Mouse (Mus musculus) liver, embryonic 16.5 days (tissue): ENCODE measurements around the gene Atg10. TPM values are rescaled to one million over a fixed set of nuclear protein-coding genes. Genes with fewer than 3 reads are reported as not detected.

Experiments
- ATAC-seq: fragments of 200-750 bp; cut with Nextera tagmentation; 2 replicates; pipeline ENCODE4 v1.8.0; 2017; ENCODE audit warnings: low read depth, mild to moderate bottlenecking, moderate number of reproducible peaks, moderate library complexity
- H3K27ac ChIP-seq: fragments of 300-500 bp; sonication (generic); 2 replicates; pipeline ENCODE4 v1.5.1; 2014; ENCODE audit warnings: mild to moderate bottlenecking, low read length
- H3K27me3 ChIP-seq: fragments of 300-500 bp; sonication (generic); 2 replicates; pipeline ENCODE4 v1.6.1; 2014; ENCODE audit warnings: low read depth, low read length, mixed read lengths; ENCODE audit not compliant: control insufficient read depth, insufficient read depth
- H3K36me3 ChIP-seq: fragments of 300-500 bp; sonication (generic); 2 replicates; pipeline ENCODE4 v1.6.1; 2014; ENCODE audit warnings: mild to moderate bottlenecking; ENCODE audit not compliant: control insufficient read depth, insufficient read depth
- H3K4me1 ChIP-seq: fragments of 300-500 bp; sonication (generic); 2 replicates; pipeline ENCODE4 v1.6.1; 2014; ENCODE audit warnings: low read depth, low read length, mixed read lengths; ENCODE audit not compliant: control insufficient read depth
- H3K4me2 ChIP-seq: fragments of 300-500 bp; sonication (generic); 2 replicates; pipeline ENCODE4 v1.6.1; 2014; ENCODE audit warnings: low read depth, low read length, mixed read lengths
- H3K4me3 ChIP-seq: fragments of 300-500 bp; sonication (generic); 2 replicates; pipeline ENCODE4 v1.5.1; 2014; ENCODE audit warnings: low read depth, mild to moderate bottlenecking, low read length
- H3K9ac ChIP-seq: fragments of 300-500 bp; sonication (generic); 2 replicates; pipeline ENCODE4 v1.6.1; 2014; ENCODE audit warnings: low read depth, low read length
- H3K9me3 ChIP-seq: fragments of 300-500 bp; sonication (generic); replicated peaks from 2 replicates; pipeline ENCODE4 v1.6.1; 2016; ENCODE audit warnings: low read length; ENCODE audit not compliant: control insufficient read depth
- WGBS: fragments of 180-500 bp; shearing (Covaris S2); extraction: QIAGEN DNeasy Blood & Tissue Kit; methylation state at CpG from one replicate; pipeline ENCODE4 v1.1.7; 2014; ENCODE audit not compliant: insufficient replicate concordance; 5-methylcytosine and 5-hydroxymethylcytosine counted together
- polyA plus RNA-seq: library from polyadenylated mRNA; unstranded; fragments of >200 nt; fragmentation: Nextera tagmentation; extraction: Ambion mirVana; gene quantifications from 2 replicates; pipeline ENCODE4 v1.2.1, GENCODE M21; 2015

Atg10 gene
- polyA plus RNA-seq, 1 experiment from 2014 or later, result 2.7 TPM

DNA sequence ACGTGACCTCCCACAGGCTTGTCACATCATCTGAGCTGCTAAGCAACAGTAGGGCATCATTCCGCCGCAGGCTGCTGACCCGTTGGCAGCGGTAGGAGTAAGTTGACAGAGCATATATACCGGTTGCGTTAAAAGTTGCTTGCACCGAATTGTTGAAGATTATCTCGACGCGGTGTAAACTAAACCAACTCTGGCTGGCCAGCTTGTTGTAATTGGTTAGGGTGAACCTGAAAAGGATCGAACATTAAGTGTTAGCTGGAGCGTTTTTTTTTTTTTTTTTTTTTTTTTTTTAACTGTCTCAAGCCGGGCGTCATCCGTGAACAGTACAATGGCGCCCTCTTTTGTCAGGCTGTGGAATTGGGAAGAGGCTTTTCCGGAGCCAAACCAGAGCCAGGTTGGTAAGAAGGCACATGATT, 337.2 kb downstream of the Atg10 start:
- H3K4me3 ChIP-seq, result peak overlapping the region; percentile 54
- H3K9ac ChIP-seq, result peak overlapping the region; percentile 19; the same call in 1 of the 2 replicates
- peak; percentile 39 for ATAC-seq
- H3K27ac ChIP-seq, result no peak overlapping the region
- H3K9me3 ChIP-seq, result no peaks in the 10 kb centered on the region
- H3K4me1 ChIP-seq, result peaks cover 6% of the 10 kb centered on the region
- H3K36me3 ChIP-seq, result no peaks in the 10 kb centered on the region
- under 1% methylated on average over 18 of the region's 18 CpGs for WGBS
- H3K27me3 ChIP-seq, result no peaks in the 10 kb centered on the region
- peak overlapping the region; percentile 68 for H3K4me2 ChIP-seq

DNA sequence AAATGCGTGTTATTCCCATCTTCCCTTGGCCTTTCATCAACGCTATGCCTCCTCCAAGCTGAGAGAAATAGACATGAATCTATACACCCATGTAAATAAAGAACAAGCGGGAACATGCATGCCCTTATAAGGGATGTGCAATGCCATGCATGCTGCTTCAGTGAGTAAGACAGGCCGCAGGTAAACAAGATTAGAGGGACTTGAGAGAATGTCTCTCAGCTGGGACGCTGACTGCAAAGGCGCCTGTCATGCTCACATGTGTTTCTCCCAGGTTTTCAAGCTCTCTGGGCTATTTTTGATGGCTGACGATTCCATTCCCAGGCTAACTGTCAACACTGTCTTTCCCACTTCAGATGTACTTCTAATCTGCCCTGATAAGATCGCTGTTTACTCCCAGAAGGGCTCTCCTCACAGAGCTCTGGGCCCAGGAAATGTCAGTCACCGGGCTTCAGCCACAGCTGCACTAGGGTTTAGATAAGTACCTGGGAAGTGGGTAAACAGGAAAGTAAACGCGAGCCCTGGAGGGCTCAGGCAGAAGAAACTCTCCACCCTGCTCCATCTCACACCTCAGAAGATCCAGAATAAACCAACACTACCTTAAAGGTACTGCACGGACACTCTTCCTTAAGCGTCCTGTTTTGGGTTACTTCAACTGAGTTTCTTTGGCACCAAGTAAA, 337.8 kb downstream of the Atg10 start:
- Histone ChIP-seq H3K27ac (no peak overlapping the region), H3K36me3 (no peaks in the 10 kb centered on the region), H3K9me3 (no peaks in the 10 kb centered on the region), H3K4me1 (peaks cover 6% of the 10 kb centered on the region), H3K4me2 (peak overlapping the region; percentile 68), H3K9ac (peak overlapping the region; percentile 19; the same call in 1 of the 2 replicates), H3K4me3 (peak overlapping the region; percentile 54), H3K27me3 (no peaks in the 10 kb centered on the region)
- WGBS, result 33% methylated on average over 13 of the region's 13 CpGs
- ATAC-seq, result peak; percentile 33

Other genes with a start within 250 kb of the Atg10 start
- gene Ssbp2, start 236.3 kb upstream of the Atg10 start, polyA plus RNA-seq, result 40.0 and 44.3 TPM in 2 replicates